ENCODE assay signal across 8 mouse cellular contexts in the genomic region with DNA sequence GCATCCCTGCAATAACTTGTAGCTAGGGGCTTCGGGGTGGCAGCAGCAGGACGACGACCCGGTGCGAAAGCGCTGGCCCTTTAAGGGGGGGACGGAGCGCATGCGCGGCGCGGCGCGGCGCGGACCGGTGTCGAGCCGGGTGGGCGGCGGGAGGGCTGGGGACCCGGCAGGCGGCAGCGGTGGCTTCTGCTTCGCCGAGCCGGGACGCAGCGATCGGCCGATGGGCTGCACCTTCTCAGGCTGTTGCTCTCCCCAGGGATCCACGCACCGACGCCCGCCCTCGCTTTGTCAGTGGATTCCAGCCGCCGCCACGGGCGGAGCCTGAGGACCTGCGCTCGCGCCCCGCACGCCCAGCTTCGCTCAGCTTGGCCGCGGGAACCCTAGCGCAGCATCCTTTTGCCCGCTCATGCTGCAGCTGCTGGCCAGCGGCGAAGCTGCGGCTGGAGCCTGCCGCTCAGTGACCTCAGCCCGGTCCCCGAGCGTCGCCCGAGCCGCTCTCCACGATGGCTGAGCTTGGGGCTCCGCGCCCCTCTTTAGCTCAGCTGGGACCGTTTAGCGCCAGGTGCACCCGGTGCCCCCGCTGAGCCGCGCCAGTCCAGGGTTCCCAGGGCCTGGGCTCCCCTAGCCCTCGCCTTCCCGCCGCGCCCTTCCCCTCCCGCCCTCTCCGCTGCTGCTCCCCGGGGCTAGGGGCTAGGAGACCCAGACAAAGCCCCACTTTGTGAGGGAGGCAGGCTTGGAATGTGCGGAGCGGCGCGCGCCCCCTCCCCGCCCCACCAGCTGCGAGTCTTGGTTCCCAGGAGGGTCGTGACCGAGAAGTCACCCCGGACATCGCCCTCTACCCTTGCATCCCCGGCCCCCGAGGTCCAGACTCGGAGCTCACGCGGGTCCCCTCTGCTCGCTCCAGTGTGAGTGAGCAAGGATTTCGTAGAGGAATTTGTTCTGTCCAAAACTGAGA. TPM values are rescaled to one million over a fixed set of nuclear protein-coding genes. Genes with fewer than 3 reads are reported as not detected.
A peak's percentile ranks its signal among the peaks of the same experiment; 100 is the strongest.
DNase-seq lines count a peak whose midpoint lies in the region; ATAC-seq lines count a peak whose summit lies in the region.

A gene (plus strand): TSS at position 110 of the 955 bp plus-strand sequence.

- peak; percentile 74 for ATAC-seq in embryonic facial prominence, embryonic 12.5 days (ENCODE audit: insufficient number of reproducible peaks, insufficient read depth, low FRiP score, low TSS enrichment)
- ATAC-seq in limb, embryonic 15.5 days (ENCODE audit: insufficient number of reproducible peaks, low FRiP score, low TSS enrichment, low read depth), result peak; percentile 61
- peak; percentile 82 for ATAC-seq in midbrain, embryonic 14.5 days (ENCODE audit: low FRiP score, low TSS enrichment)

- H3K36me3 ChIP-seq in embryonic facial prominence, embryonic 12.5 days, result no peaks in the 10 kb centered on the region
- no peaks in the 10 kb centered on the region for H3K36me3 ChIP-seq in limb, embryonic 15.5 days
- peaks cover 13% of the 10 kb centered on the region; the same call in 1 of the 2 replicates for H3K36me3 ChIP-seq in midbrain, embryonic 14.5 days (ENCODE audit: control insufficient read depth, insufficient read depth, low read length)

- peak within 1 kb of the TSS; percentile 96 for H3K4me2 ChIP-seq in embryonic facial prominence, embryonic 12.5 days (replicated peaks)
- H3K4me2 ChIP-seq in limb, embryonic 15.5 days, result peak within 1 kb of the TSS; percentile 99
- H3K4me2 ChIP-seq in midbrain, embryonic 14.5 days (ENCODE audit: low read length), result peak within 1 kb of the TSS; percentile 95

- peak within 1 kb of the TSS; percentile 89 for H3K4me3 ChIP-seq in embryonic facial prominence, embryonic 12.5 days
- peak within 1 kb of the TSS; percentile 81 for H3K4me3 ChIP-seq in limb, embryonic 15.5 days
- peak within 1 kb of the TSS; percentile 99 for H3K4me3 ChIP-seq in midbrain, embryonic 14.5 days (replicated peaks; ENCODE audit: low read depth, low read length)

- DNase-seq in urinary bladder, adult 18-20 months (ENCODE audit: low spot score in 2 of 2), result peak; percentile 31 to 49
- no peak for DNase-seq in urinary bladder, postnatal 10 days (ENCODE audit: low spot score)
- DNase-seq in heart, adult 9 months (ENCODE audit: low spot score in 2 of 2), result peak; percentile 67 to 69
- peak; percentile 7 to 35 for DNase-seq in kidney, adult 8-10 months
- peak; percentile 94 for DNase-seq in midbrain, embryonic 14.5 days
- DNase-seq in telencephalon, adult 2 months (ENCODE audit: low read depth, low spot score), result peak; percentile 40

- peak within 1 kb of the TSS; percentile 91 for H3K27ac ChIP-seq in embryonic facial prominence, embryonic 12.5 days
- H3K27ac ChIP-seq in limb, embryonic 15.5 days, result peak within 1 kb of the TSS; percentile 83
- peak within 1 kb of the TSS; percentile 97 for H3K27ac ChIP-seq in midbrain, embryonic 14.5 days (replicated peaks; ENCODE audit: low read depth, low read length)

- WGBS in embryonic facial prominence, embryonic 12.5 days, result under 1% methylated on average over 93 of the region's 94 CpGs
- WGBS in limb, embryonic 15.5 days, result under 1% methylated on average over 85 of the region's 94 CpGs
- WGBS in midbrain, embryonic 14.5 days, result under 1% methylated on average over 94 of the region's 94 CpGs

- H3K4me1 ChIP-seq in embryonic facial prominence, embryonic 12.5 days, result peaks cover 14% of the 10 kb centered on the region
- H3K4me1 ChIP-seq in limb, embryonic 15.5 days, result peaks cover 21% of the 10 kb centered on the region
- peaks cover 32% of the 10 kb centered on the region for H3K4me1 ChIP-seq in midbrain, embryonic 14.5 days (ENCODE audit: control insufficient read depth, insufficient read depth, low read length)

- no peaks in the 10 kb centered on the region for H3K9me3 ChIP-seq in embryonic facial prominence, embryonic 12.5 days
- H3K9me3 ChIP-seq in limb, embryonic 15.5 days, result no peaks in the 10 kb centered on the region
- H3K9me3 ChIP-seq in midbrain, embryonic 14.5 days (ENCODE audit: control insufficient read depth, low read length), result no peaks in the 10 kb centered on the region; the same call in 1 of the 2 replicates

- H3K27me3 ChIP-seq in embryonic facial prominence, embryonic 12.5 days, result 0 out of 2 replicates have a peak, but pooled peaks cover 2% of the 10 kb centered on the region
- H3K27me3 ChIP-seq in limb, embryonic 15.5 days, result no peaks in the 10 kb centered on the region
- no peaks in the 10 kb centered on the region for H3K27me3 ChIP-seq in midbrain, embryonic 14.5 days (ENCODE audit: control insufficient read depth, insufficient read depth, low read length)

- peak within 1 kb of the TSS; percentile 86 for H3K9ac ChIP-seq in embryonic facial prominence, embryonic 12.5 days
- peak within 1 kb of the TSS; percentile 75 for H3K9ac ChIP-seq in limb, embryonic 15.5 days
- H3K9ac ChIP-seq in midbrain, embryonic 14.5 days (replicated peaks; ENCODE audit: low read length), result peak within 1 kb of the TSS; percentile 99

RNA-seq across cellular contexts. Expression of the gene that starts here (rescaled TPM):
- polyA plus RNA-seq in embryonic facial prominence, embryonic 12.5 days (2016; fragmentation: Nextera tagmentation; extraction: Ambion mirVana), result 18.8 and 19.3 TPM in 2 replicates
- polyA plus RNA-seq in limb, embryonic 15.5 days (2015; fragmentation: Nextera tagmentation; extraction: Ambion mirVana), result 14.0 and 14.1 TPM in 2 replicates
- polyA plus RNA-seq in midbrain, embryonic 14.5 days (2014; fragmentation: Nextera tagmentation; extraction: Ambion mirVana), result 32.0 and 34.0 TPM in 2 replicates
